Mouse (Mus musculus): ENCODE results near the gene Ccdc124. TPM values are rescaled to one million over a fixed set of nuclear protein-coding genes. Genes with fewer than 3 reads are reported as not detected.

The Ccdc124 gene
- polyA plus RNA-seq, 1 experiment from 2014 or later: 173 TPM

GRCm38 (mm10) chr8:70846371-70847154 lies 27.2 kb downstream of the Ccdc124 start:
- Histone ChIP-seq H3K9me3 (no peaks in the 10 kb centered on the region), H3K36me3 (replicated peaks) (no peaks in the 10 kb centered on the region), H3K4me1 (peaks cover 15% of the 10 kb centered on the region), H3K27ac (replicated peaks) (no peak overlapping the region), H3K4me3 (no peak overlapping the region), H3K27me3 (replicated peaks; ENCODE audit: low read depth, poor library complexity, severe bottlenecking) (peaks cover 42% of the 10 kb centered on the region)
- DNase-seq (ENCODE audit: low spot score): no peak
- 59% methylated on average over 15 of the region's 15 CpGs for WGBS

DNA sequence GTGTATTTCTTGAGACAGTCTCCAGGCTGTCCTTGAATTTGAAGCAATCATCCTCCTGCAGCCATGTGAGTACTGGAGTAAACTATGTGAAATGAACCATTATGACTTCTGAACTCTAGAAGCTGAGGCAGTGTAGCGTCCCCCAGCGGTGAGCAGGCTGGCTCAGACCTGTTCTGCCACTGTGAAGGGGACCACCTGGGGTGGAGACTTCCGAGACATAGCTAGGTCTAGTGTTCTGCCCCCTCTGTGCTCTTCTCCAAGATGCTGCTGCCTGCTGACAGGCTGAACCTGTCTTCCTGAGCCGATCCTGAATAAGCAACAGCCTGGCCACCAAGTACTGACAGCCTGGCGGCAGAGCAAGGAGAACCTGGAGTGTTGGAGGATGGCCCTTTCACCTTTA lies 28.6 kb downstream of the Ccdc124 start:
- H3K36me3 ChIP-seq (replicated peaks): no peaks in the 10 kb centered on the region
- peaks cover 42% of the 10 kb centered on the region for H3K27me3 ChIP-seq (replicated peaks; ENCODE audit: low read depth, poor library complexity, severe bottlenecking)
- no peak overlapping the region for H3K4me3 ChIP-seq
- DNase-seq (ENCODE audit: low spot score): no peak
- H3K4me1 ChIP-seq: peaks cover 27% of the 10 kb centered on the region
- H3K27ac ChIP-seq (replicated peaks): no peak overlapping the region
- no peaks in the 10 kb centered on the region for H3K9me3 ChIP-seq
- 37% methylated on average over 5 of the region's 5 CpGs for WGBS

DNA sequence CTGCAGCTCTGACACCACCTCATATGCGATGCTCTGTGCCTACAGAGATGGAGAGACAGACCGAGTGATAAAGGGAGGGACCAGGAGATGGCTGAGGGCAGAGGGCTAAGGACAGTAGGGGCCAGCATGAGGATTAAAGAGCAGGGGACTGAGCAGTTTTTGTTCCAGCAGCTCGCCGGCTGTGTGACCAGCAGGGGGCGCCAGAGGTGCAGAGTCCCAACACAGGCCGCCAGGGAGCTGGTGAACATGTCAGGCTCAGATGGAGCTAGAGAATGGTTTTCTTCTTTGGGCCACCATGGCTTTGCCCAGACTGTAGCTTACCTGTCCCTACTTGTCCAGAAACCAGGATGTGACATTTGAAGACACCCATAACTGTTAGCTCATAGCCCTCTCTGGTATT lies 29.2 kb downstream of the Ccdc124 start:
- under 1% methylated on average over 6 of the region's 6 CpGs for WGBS
- Histone ChIP-seq H3K27me3 (replicated peaks; ENCODE audit: low read depth, poor library complexity, severe bottlenecking) (peaks cover 42% of the 10 kb centered on the region), H3K9me3 (no peaks in the 10 kb centered on the region), H3K4me1 (peaks cover 30% of the 10 kb centered on the region), H3K27ac (replicated peaks) (peak overlapping the region; percentile 62), H3K36me3 (replicated peaks) (no peaks in the 10 kb centered on the region), H3K4me3 (peak overlapping the region; percentile 27)
- DNase-seq (ENCODE audit: low spot score): peak; percentile 94

DNA sequence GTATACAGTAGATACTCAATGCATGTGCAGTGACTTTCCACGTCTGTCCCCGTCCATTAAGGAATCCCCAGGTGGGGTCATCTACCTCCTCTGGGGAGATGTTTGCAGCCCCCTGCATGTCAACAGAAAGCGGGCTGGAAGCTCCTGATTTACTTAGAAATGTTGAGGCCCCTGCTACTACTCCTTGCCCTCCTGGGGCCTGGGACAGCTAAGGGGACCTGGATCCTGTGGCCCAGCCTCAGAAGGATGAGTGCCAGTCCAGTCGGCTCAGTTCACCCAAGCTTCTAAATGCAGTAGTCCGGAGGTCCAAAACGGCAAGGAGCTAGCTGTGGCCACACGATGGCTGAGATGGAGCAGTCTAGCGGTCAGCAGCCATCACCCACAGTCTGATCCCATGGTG lies 29.8 kb downstream of the Ccdc124 start:
- no peaks in the 10 kb centered on the region for H3K9me3 ChIP-seq
- peaks cover 41% of the 10 kb centered on the region for H3K27me3 ChIP-seq (replicated peaks; ENCODE audit: low read depth, poor library complexity, severe bottlenecking)
- DNase-seq (ENCODE audit: low spot score): no peak
- no peaks in the 10 kb centered on the region for H3K36me3 ChIP-seq (replicated peaks)
- peak overlapping the region; percentile 62 for H3K27ac ChIP-seq (replicated peaks)
- H3K4me3 ChIP-seq: peak overlapping the region; percentile 27
- H3K4me1 ChIP-seq: peaks cover 33% of the 10 kb centered on the region
- 90% methylated on average over 8 of the region's 8 CpGs for WGBS

GRCm38 (mm10) chr8:70843214-70843773 lies 30.4 kb downstream of the Ccdc124 start:
- Histone ChIP-seq H3K4me1 (peaks cover 39% of the 10 kb centered on the region), H3K27me3 (replicated peaks; ENCODE audit: low read depth, poor library complexity, severe bottlenecking) (peaks cover 34% of the 10 kb centered on the region), H3K4me3 (no peak overlapping the region), H3K27ac (replicated peaks) (no peak overlapping the region), H3K36me3 (replicated peaks) (no peaks in the 10 kb centered on the region), H3K9me3 (no peaks in the 10 kb centered on the region)
- no peak for DNase-seq (ENCODE audit: low spot score)
- 86% methylated on average over 5 of the region's 5 CpGs for WGBS

GRCm38 (mm10) chr8:70842484-70842883 lies 31.3 kb downstream of the Ccdc124 start:
- no peaks in the 10 kb centered on the region for H3K9me3 ChIP-seq
- no peak for DNase-seq (ENCODE audit: low spot score)
- H3K4me3 ChIP-seq: 0 out of 2 replicates have a peak overlapping the region, but pooled peaks have one; percentile 19
- H3K36me3 ChIP-seq (replicated peaks): no peaks in the 10 kb centered on the region
- WGBS: 75% methylated on average over 25 of the region's 25 CpGs
- H3K4me1 ChIP-seq: peaks cover 39% of the 10 kb centered on the region
- peaks cover 26% of the 10 kb centered on the region for H3K27me3 ChIP-seq (replicated peaks; ENCODE audit: low read depth, poor library complexity, severe bottlenecking)
- H3K27ac ChIP-seq (replicated peaks): no peak overlapping the region

DNA sequence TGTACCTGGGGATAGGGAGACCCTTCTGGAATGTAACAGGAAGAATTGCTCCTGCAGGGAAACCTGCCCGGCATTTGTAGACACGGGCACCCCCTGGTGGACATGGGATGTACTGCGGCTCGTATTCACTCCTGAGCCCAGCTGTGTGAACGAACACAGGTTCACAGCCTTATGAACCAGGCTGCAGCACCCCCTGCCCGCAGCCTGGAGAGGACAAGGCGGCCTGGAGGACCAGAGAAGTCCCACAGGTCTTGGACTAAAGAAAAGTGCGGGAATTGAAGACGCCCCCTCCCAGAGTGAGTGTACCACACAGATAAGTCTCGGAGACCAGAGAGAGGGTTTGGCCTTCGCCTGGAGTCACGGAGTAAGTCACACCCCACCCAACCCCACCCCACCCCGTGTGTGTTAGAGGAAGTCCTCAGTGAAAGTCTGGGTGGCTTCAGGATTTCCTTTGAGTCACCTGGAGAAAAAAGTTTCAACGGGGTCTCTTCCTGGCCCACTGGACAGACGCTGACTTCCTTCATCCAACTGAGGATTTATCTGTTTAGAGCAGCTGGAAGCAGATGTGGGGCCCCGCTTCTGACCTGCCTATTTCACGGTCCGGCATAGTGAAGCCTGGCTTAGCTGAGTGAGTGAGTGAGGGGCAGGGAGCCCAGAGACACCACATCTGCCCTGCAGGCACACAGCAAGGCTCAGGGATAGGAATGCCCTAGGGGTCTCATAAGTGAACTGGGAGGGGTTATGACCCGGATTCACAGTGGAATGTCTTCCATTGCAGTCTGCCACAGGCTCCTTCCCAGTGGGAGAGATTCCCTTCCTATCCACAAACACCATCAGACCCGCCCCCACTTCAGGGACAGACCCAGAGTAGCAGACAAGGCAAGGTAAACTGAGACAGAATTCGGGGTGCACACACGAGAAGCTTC lies 32.3 kb downstream of the Ccdc124 start:
- Histone ChIP-seq H3K4me3 (peak overlapping the region; percentile 19; the same call in 1 of the 2 replicates), H3K36me3 (replicated peaks) (peaks cover 7% of the 10 kb centered on the region; the same call in 1 of the 2 replicates), H3K9me3 (no peaks in the 10 kb centered on the region), H3K27me3 (replicated peaks; ENCODE audit: low read depth, poor library complexity, severe bottlenecking) (peaks cover 19% of the 10 kb centered on the region; the same call in 1 of the 2 replicates), H3K27ac (replicated peaks) (peak overlapping the region; percentile 52), H3K4me1 (peaks cover 44% of the 10 kb centered on the region)
- WGBS: 40% methylated on average over 22 of the region's 22 CpGs
- DNase-seq (ENCODE audit: low spot score): peak; percentile 94

- H3K4me3 ChIP-seq: no peak overlapping the region
- peaks cover 44% of the 10 kb centered on the region for H3K4me1 ChIP-seq
- H3K9me3 ChIP-seq: no peaks in the 10 kb centered on the region
- no peak for DNase-seq (ENCODE audit: low spot score)
- 0 out of 2 replicates have a peak, but pooled peaks cover 13% of the 10 kb centered on the region for H3K27me3 ChIP-seq (replicated peaks; ENCODE audit: low read depth, poor library complexity, severe bottlenecking)
- H3K27ac ChIP-seq (replicated peaks): peak overlapping the region; percentile 52
- 55% methylated on average over 10 of the region's 10 CpGs for WGBS
- H3K36me3 ChIP-seq (replicated peaks): peaks cover 13% of the 10 kb centered on the region
Observed at GRCm38 (mm10) chr8:70840590-70840989, 33.1 kb downstream of the Ccdc124 start.

- peaks cover 39% of the 10 kb centered on the region for H3K4me1 ChIP-seq
- peaks cover 22% of the 10 kb centered on the region for H3K36me3 ChIP-seq (replicated peaks)
- 2% methylated on average over 55 of the region's 55 CpGs for WGBS
- DNase-seq (ENCODE audit: low spot score): peak; percentile 99
- H3K27me3 ChIP-seq (replicated peaks; ENCODE audit: low read depth, poor library complexity, severe bottlenecking): 0 out of 2 replicates have a peak, but pooled peaks cover 13% of the 10 kb centered on the region
- no peaks in the 10 kb centered on the region for H3K9me3 ChIP-seq
- peak within 1 kb of the TSS; percentile 76 for H3K4me3 ChIP-seq
- peak within 1 kb of the TSS; percentile 90 for H3K27ac ChIP-seq (replicated peaks)
Observed at GRCm38 (mm10) chr8:70839408-70840351, 34.1 kb downstream of the Ccdc124 start, which contains the start of gene Arrdc2. Gene Arrdc2 (minus strand): TSS chr8:70839720.

DNA sequence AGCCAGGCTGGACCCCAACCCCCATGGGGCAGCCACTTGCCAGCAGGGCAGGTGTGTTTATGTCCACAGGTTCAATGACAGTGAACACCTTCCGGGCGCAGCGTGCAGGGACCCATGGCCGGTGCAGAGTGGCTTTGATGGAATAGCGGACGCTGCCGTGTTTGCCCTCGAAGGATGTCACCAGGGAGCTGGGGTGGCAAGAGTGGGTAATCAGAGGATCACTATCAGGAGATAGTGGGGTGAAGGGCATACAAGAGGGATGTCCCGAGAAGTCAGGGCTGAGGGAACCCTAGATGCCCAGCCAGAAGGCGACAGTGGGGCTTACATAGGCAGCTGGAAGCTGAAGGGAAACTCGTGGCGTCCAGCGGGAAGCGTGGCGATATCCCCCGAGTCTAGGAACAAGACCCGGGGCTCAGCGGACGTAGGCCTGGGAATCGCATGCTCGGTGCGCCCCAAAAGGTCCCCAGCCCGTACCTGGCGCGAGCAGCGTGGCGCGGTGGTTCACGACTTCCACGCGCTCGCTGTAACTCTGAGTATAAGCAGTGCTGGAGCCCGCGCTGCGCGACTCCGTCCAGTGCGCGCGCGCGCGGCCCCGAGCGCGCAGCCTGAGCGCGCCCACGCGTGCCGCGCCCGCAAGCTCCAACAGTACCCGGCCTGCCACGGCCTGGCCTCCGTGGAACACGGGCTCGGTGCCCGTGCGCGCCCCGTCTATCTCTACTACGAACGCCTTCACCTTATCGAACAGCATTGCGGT lies 34.9 kb downstream of the Ccdc124 start:
- no peak for DNase-seq (ENCODE audit: low spot score)
- WGBS: 4% methylated on average over 66 of the region's 66 CpGs

GRCm38 (mm10) chr8:70836666-70837065 lies 37.1 kb downstream of the Ccdc124 start:
- no peak for DNase-seq (ENCODE audit: low spot score)
- Histone ChIP-seq H3K4me1 (peaks cover 54% of the 10 kb centered on the region), H3K27ac (replicated peaks) (no peak overlapping the region), H3K9me3 (no peaks in the 10 kb centered on the region), H3K36me3 (replicated peaks) (peaks cover 28% of the 10 kb centered on the region), H3K4me3 (no peak overlapping the region), H3K27me3 (replicated peaks; ENCODE audit: low read depth, poor library complexity, severe bottlenecking) (no peaks in the 10 kb centered on the region)
- WGBS: 88% methylated on average over 12 of the region's 12 CpGs

More for the DNA sequence above, 34.9 kb downstream of the Ccdc124 start:
- Histone ChIP-seq H3K27me3 (replicated peaks; ENCODE audit: low read depth, poor library complexity, severe bottlenecking) (0 out of 2 replicates have a peak, but pooled peaks cover 8% of the 10 kb centered on the region), H3K4me3 (peak overlapping the region; percentile 76), H3K27ac (replicated peaks) (peak overlapping the region; percentile 90), H3K4me1 (peaks cover 35% of the 10 kb centered on the region), H3K36me3 (replicated peaks) (peaks cover 28% of the 10 kb centered on the region), H3K9me3 (no peaks in the 10 kb centered on the region)

Data from embryonic facial prominence, embryonic 10.5 days (tissue).